Mouse (Mus musculus) neural tube, embryonic 15.5 days (tissue): ENCODE data around the gene Kctd11. TPM values are rescaled to one million over a fixed set of nuclear protein-coding genes. Genes with fewer than 3 reads are reported as not detected.
A peak's percentile ranks its signal among the peaks of the same experiment; 100 is the strongest.

Experiments
- ATAC-seq: fragments of 200-750 bp; cut with Nextera tagmentation; 2 replicates; pipeline ENCODE4 v1.8.0; 2017; ENCODE audit warnings: mild to moderate bottlenecking, moderate TSS enrichment, moderate library complexity; ENCODE audit not compliant: low FRiP score
- H3K27ac ChIP-seq: fragments of 300-500 bp; sonication (generic); replicated peaks from 2 replicates; pipeline ENCODE4 v1.5.1; 2015; ENCODE audit warnings: mild to moderate bottlenecking, inconsistent platforms
- H3K27me3 ChIP-seq: fragments of 300-500 bp; sonication (generic); replicated peaks from 2 replicates; pipeline ENCODE4 v1.6.1; 2015; ENCODE audit warnings: inconsistent platforms
- H3K36me3 ChIP-seq: fragments of 300-500 bp; sonication (generic); 2 replicates; pipeline ENCODE4 v1.6.1; 2015; ENCODE audit warnings: inconsistent platforms
- H3K4me1 ChIP-seq: fragments of 300-500 bp; sonication (generic); 2 replicates; pipeline ENCODE4 v1.6.1; 2015; ENCODE audit warnings: inconsistent platforms
- H3K4me2 ChIP-seq: fragments of 300-500 bp; sonication (generic); 2 replicates; pipeline ENCODE4 v1.6.1; 2015; ENCODE audit warnings: inconsistent platforms, mild to moderate bottlenecking, moderate library complexity
- H3K4me3 ChIP-seq: fragments of 300-500 bp; sonication (generic); replicated peaks from 2 replicates; pipeline ENCODE4 v1.5.1; 2015; ENCODE audit warnings: mild to moderate bottlenecking, inconsistent platforms
- H3K9ac ChIP-seq: fragments of 300-500 bp; sonication (generic); replicated peaks from 2 replicates; pipeline ENCODE4 v1.6.1; 2015; ENCODE audit warnings: mild to moderate bottlenecking, inconsistent platforms
- H3K9me3 ChIP-seq: fragments of 300-500 bp; sonication (generic); replicated peaks from 2 replicates; pipeline ENCODE4 v1.6.1; 2016; ENCODE audit warnings: inconsistent platforms
- WGBS: fragments of 180-500 bp; shearing (Covaris S2); methylation state at CpG from one replicate; pipeline ENCODE4 v1.1.7; 2015; ENCODE audit warnings: mixed read lengths; 5-methylcytosine and 5-hydroxymethylcytosine counted together
- polyA plus RNA-seq: library from polyadenylated mRNA; unstranded; fragments of >200 nt; fragmentation: Nextera tagmentation; extraction: Ambion mirVana; gene quantifications from 2 replicates; pipeline ENCODE4 v1.2.1, GENCODE M21; 2015

The Kctd11 gene
- polyA plus RNA-seq, 1 experiment from 2014 or later, result 2.1 TPM

- H3K4me2 ChIP-seq, result no peak overlapping the region
- 77% methylated on average over 8 of the region's 8 CpGs for WGBS
- no peak overlapping the region for H3K9ac ChIP-seq
Observed at GRCm38 (mm10) chr11:69886907-69887635, 5.9 kb upstream of the Kctd11 start.

DNA sequence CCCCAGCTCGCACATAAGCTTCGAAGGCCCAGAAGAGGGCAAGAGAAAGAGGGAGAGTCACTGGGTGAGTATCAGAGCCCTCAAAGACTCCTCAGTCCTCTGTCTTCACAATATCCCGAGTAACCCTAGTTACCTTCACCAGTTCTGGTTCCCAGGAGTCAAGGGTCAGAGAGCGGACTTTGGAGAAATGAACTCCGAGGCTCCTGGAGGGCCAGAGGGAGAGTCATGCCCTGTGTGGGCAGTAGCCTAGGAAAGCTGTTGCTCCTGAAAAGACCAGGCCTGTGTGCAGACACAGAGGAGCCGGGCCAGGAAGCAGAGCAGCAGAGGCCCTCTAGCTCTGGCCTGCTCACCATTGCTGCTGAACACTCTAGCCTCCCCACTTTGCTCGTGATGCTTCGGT, 3.5 kb upstream of the Kctd11 start:
- WGBS, result 87% methylated on average over 8 of the region's 8 CpGs
- ATAC-seq, result no peak

More at GRCm38 (mm10) chr11:69886907-69887635, 5.9 kb upstream of the Kctd11 start:
- Histone ChIP-seq H3K4me1 (no peaks in the 10 kb centered on the region), H3K4me3 (no peak overlapping the region), H3K9me3 (no peaks in the 10 kb centered on the region), H3K27ac (no peak overlapping the region), H3K27me3 (no peaks in the 10 kb centered on the region; the same call in 1 of the 2 replicates), H3K36me3 (no peaks in the 10 kb centered on the region)
- ATAC-seq, result no peak

GRCm38 (mm10) chr11:69884240-69884639, 3.0 kb upstream of the Kctd11 start:
- ATAC-seq, result no peak
- H3K27ac ChIP-seq, result no peak overlapping the region
- H3K4me3 ChIP-seq, result no peak overlapping the region
- WGBS, result 77% methylated on average over 9 of the region's 9 CpGs
- no peaks in the 10 kb centered on the region for H3K9me3 ChIP-seq
- H3K4me1 ChIP-seq, result peaks cover 24% of the 10 kb centered on the region
- no peaks in the 10 kb centered on the region for H3K36me3 ChIP-seq
- H3K27me3 ChIP-seq, result peaks cover 8% of the 10 kb centered on the region; the same call in 1 of the 2 replicates
- H3K4me2 ChIP-seq, result no peak overlapping the region
- H3K9ac ChIP-seq, result no peak overlapping the region

More for the DNA sequence above, 3.5 kb upstream of the Kctd11 start:
- Histone ChIP-seq H3K36me3 (no peaks in the 10 kb centered on the region), H3K9ac (no peak overlapping the region), H3K27me3 (peaks cover 4% of the 10 kb centered on the region; the same call in 1 of the 2 replicates), H3K4me1 (peaks cover 22% of the 10 kb centered on the region), H3K9me3 (no peaks in the 10 kb centered on the region), H3K4me3 (no peak overlapping the region), H3K27ac (no peak overlapping the region), H3K4me2 (no peak overlapping the region)

GRCm38 (mm10) chr11:69883527-69884151, 2.4 kb upstream of the Kctd11 start:
- H3K4me1 ChIP-seq, result peaks cover 25% of the 10 kb centered on the region
- H3K4me2 ChIP-seq, result no peak overlapping the region
- H3K36me3 ChIP-seq, result no peaks in the 10 kb centered on the region
- H3K9ac ChIP-seq, result no peak overlapping the region
- H3K27me3 ChIP-seq, result peaks cover 8% of the 10 kb centered on the region; the same call in 1 of the 2 replicates
- no peak for ATAC-seq
- no peak overlapping the region for H3K4me3 ChIP-seq
- 93% methylated on average over 8 of the region's 8 CpGs for WGBS
- H3K27ac ChIP-seq, result no peak overlapping the region
- H3K9me3 ChIP-seq, result no peaks in the 10 kb centered on the region

GRCm38 (mm10) chr11:69883066-69883465, 1.9 kb upstream of the Kctd11 start:
- no peaks in the 10 kb centered on the region for H3K36me3 ChIP-seq
- no peak overlapping the region for H3K27ac ChIP-seq
- H3K4me2 ChIP-seq, result no peak overlapping the region
- no peak for ATAC-seq
- 64% methylated on average over 4 of the region's 4 CpGs for whole genome bisulfite sequencing
- peaks cover 29% of the 10 kb centered on the region for H3K4me1 ChIP-seq
- no peaks in the 10 kb centered on the region for H3K9me3 ChIP-seq
- no peak overlapping the region for H3K9ac ChIP-seq
- peaks cover 8% of the 10 kb centered on the region; the same call in 1 of the 2 replicates for H3K27me3 ChIP-seq
- H3K4me3 ChIP-seq, result no peak overlapping the region

GRCm38 (mm10) chr11:69881787-69882670, 823 bp upstream of the Kctd11 start:
- 65% methylated on average over 21 of the region's 21 CpGs for WGBS
- Histone ChIP-seq H3K36me3 (no peaks in the 10 kb centered on the region), H3K27ac (peak overlapping the region; percentile 79; the same call in 1 of the 2 replicates), H3K4me2 (peak overlapping the region; percentile 78), H3K9ac (peak overlapping the region; percentile 57; the same call in 1 of the 2 replicates), H3K4me3 (peak overlapping the region; percentile 49), H3K4me1 (peaks cover 35% of the 10 kb centered on the region), H3K27me3 (peaks cover 8% of the 10 kb centered on the region; the same call in 1 of the 2 replicates), H3K9me3 (no peaks in the 10 kb centered on the region)
- ATAC-seq, result no peak

DNA sequence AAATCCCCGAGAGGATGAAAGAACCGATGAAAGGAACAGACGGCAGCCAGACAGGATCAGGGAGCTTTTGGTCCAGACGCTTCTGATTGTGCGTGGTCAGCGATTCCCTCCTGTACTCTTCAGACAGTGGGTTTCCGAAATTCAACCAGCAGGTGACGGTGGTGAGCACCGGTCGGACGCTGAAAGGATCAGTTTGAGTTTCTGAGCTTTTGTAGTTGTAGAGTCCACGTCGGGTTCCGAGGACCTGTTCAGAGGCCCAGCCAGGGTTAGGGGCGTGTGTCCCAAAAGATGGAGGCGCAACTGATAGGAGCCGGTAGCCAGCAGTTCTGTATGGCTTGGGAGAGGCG, 727 bp downstream of the Kctd11 start:
- H3K27me3 ChIP-seq, result peaks cover 8% of the 10 kb centered on the region; the same call in 1 of the 2 replicates
- under 1% methylated on average over 18 of the region's 18 CpGs for WGBS

DNA sequence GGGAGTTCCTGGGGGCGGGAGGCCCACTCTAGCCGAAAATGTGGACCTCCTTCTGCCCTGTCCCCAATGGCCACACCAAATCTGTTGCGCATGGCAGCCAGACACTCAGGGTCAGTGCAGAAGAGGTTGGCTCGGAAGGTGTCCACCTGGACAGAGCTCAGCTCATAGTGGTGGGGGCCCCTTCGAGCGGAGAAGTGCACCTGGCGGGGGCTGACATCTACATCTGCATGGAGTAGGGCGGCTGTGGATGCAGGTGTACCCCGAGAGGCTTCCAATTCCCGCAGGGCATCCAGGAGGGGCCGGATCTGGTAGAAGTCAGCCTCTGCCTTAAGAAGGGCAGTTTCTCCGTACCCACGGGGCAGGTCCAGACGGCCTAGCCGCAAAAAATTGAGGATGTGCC, 1.5 kb downstream of the Kctd11 start:
- peaks cover 8% of the 10 kb centered on the region; the same call in 1 of the 2 replicates for H3K27me3 ChIP-seq
- H3K4me2 ChIP-seq, result peak overlapping the region; percentile 78
- H3K4me3 ChIP-seq, result peak overlapping the region; percentile 49
- ATAC-seq, result no peak
- no peak overlapping the region for H3K27ac ChIP-seq
- H3K9ac ChIP-seq, result no peak overlapping the region
- H3K36me3 ChIP-seq, result no peaks in the 10 kb centered on the region
- no peaks in the 10 kb centered on the region for H3K9me3 ChIP-seq
- 61% methylated on average over 15 of the region's 15 CpGs for WGBS
- peaks cover 39% of the 10 kb centered on the region for H3K4me1 ChIP-seq

More for the DNA sequence above, 727 bp downstream of the Kctd11 start:
- Histone ChIP-seq H3K27ac (peak overlapping the region; percentile 79), H3K4me1 (peaks cover 39% of the 10 kb centered on the region), H3K4me2 (peak overlapping the region; percentile 78), H3K9me3 (no peaks in the 10 kb centered on the region), H3K36me3 (no peaks in the 10 kb centered on the region), H3K4me3 (peak overlapping the region; percentile 49), H3K9ac (peak overlapping the region; percentile 57)
- peak; percentile 53 for ATAC-seq

DNA sequence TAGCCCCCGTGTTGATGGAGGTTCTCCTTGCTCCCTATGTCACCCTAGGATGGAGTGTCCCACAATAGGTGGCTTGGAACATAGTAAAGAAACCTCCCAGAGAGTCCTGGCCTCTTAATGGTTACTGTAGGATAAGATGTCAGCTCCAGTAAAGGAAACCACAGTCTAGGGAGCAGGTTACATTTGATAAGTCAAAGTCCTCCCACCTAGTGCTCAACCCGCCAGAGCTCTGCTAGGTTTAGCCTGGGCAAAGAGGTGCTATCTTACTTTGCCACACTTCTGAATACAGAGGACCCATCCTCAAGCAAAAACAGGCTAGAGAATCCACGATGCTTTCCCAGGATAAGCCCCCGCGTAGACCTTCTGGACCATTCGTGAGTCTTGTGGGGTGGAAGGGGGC, 2.3 kb downstream of the Kctd11 start:
- no peak overlapping the region for H3K9ac ChIP-seq
- no peaks in the 10 kb centered on the region for H3K9me3 ChIP-seq
- peak overlapping the region; percentile 78 for H3K4me2 ChIP-seq

DNA sequence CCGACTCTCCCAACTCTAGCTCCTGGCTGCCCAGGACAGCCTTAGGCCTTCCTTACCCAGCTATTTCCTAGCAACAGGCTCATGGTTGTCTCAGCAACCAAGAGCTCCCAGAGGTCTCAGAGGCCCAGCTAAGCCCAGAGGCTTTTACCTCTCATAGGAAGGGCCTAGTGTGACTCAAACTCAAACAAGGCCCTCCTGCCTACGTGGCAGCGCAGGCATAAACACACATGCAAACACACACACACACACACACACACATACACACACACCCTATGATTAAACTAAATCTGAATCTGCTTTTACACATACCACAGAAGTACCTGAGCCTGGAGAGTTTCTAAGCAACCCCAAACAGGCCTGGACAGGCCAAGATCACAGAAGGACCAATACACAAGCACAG, 2.8 kb downstream of the Kctd11 start:
- peaks cover 39% of the 10 kb centered on the region for H3K4me1 ChIP-seq
- peaks cover 8% of the 10 kb centered on the region; the same call in 1 of the 2 replicates for H3K27me3 ChIP-seq
- H3K4me2 ChIP-seq, result no peak overlapping the region
- no peak overlapping the region for H3K4me3 ChIP-seq
- 82% methylated on average over 3 of the region's 3 CpGs for WGBS
- no peak overlapping the region for H3K9ac ChIP-seq
- H3K9me3 ChIP-seq, result no peaks in the 10 kb centered on the region
- no peak for ATAC-seq
- H3K27ac ChIP-seq, result no peak overlapping the region
- H3K36me3 ChIP-seq, result no peaks in the 10 kb centered on the region

More for the DNA sequence above, 2.3 kb downstream of the Kctd11 start:
- H3K4me1 ChIP-seq, result peaks cover 39% of the 10 kb centered on the region
- no peaks in the 10 kb centered on the region for H3K36me3 ChIP-seq
- H3K27ac ChIP-seq, result no peak overlapping the region
- peaks cover 8% of the 10 kb centered on the region; the same call in 1 of the 2 replicates for H3K27me3 ChIP-seq
- ATAC-seq, result no peak
- no peak overlapping the region for H3K4me3 ChIP-seq
- WGBS, result 95% methylated on average over 6 of the region's 6 CpGs

- ATAC-seq, result no peak
- Histone ChIP-seq H3K4me1 (peaks cover 39% of the 10 kb centered on the region), H3K27me3 (peaks cover 8% of the 10 kb centered on the region; the same call in 1 of the 2 replicates), H3K27ac (no peak within 1 kb of the TSS), H3K9ac (no peak within 1 kb of the TSS), H3K9me3 (no peaks in the 10 kb centered on the region), H3K4me2 (peak within 1 kb of the TSS; percentile 41), H3K4me3 (peak within 1 kb of the TSS; percentile 14; the same call in 1 of the 2 replicates), H3K36me3 (no peaks in the 10 kb centered on the region)
- WGBS, result 89% methylated on average over 11 of the region's 11 CpGs
Observed at GRCm38 (mm10) chr11:69877878-69878277, 3.3 kb downstream of the Kctd11 start, which contains the start of gene Tmem95. Gene Tmem95 (minus strand): TSS chr11:69878018.
